Mouse (Mus musculus): Measurements from ENCODE around the gene Sept1.
"Not testable (repeated sequence)": the region's sequence is repeated elsewhere in the genome, so short reads cannot be mapped to it uniquely, and the experiment has no call there.

Gene Sept1

DNA sequence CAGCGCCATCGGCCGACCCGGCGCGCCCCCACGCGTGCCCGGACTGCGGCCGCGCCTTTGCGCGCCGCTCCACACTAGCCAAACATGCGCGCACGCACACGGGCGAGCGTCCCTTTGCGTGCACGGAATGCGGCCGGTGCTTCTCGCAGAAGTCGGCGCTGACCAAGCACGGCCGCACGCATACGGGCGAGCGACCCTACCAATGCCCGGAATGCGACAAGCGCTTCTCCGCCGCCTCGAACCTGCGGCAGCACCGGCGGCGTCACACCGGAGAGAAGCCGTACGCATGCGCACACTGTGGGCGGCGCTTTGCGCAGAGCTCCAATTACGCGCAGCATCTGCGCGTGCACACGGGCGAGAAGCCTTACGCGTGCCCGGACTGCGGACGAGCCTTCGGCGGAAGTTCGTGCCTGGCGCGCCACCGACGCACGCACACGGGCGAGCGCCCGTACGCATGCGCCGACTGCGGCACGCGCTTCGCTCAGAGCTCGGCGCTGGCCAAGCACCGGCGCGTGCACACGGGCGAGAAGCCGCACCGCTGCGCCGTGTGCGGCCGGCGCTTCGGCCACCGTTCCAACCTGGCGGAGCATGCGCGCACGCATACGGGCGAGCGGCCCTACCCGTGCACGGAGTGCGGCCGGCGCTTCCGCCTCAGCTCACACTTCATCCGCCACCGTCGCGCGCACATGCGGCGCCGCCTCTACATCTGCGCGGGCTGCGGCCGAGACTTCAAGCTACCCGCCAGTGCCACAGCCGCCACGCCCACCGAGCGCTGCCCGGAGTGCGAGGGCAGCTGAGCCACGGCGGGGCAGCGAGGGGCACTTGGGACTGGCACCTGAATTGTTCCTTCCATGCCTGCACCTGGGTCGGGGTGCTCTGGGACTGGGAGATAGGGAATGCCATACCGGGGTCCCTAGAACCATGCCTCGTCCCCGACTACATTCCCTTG, 21.2 kb upstream of the Sept1 start:
- peak; percentile 96 for DNase-seq (ENCODE audit: low read depth, low spot score)

DNA sequence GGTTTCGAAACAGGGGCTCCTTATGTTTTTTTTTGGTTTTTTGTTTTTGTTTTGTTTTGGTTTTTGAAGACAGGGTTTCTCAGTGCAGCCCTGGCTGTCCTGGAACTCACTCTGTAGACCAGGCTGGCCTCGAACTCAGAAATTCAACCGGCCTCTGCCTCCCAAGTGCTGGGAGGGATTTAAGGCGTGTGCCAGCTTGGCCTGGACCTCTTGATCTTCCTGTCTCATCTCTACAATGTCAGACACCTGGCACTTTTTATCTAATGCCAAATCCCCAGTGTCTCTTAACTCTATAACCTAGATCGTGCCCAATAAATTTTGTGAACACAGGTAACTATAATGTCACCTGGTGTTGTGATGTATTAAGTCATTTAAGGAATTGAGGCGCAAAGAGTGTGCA, 20.4 kb upstream of the Sept1 start:
- DNase-seq (ENCODE audit: low read depth, low spot score), result no peak

DNA sequence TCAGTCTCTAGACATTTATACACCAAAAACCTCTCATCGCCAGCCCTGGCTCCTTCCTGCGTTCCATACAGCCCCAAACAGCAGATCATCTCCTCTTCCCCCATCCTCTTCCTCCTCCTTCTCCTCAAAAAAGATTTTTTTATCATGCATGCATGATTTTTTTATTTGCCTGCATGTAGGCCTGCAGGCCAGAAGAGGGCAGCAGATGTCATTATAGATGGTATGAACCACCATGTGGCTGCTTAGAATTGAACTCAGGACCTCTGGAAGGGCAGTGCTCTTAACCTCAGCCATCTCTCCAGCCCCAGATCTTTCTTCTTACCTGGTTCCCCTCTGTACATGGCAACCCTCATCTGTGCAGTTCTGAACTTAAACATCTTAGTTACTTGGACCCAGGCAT, 19.5 kb upstream of the Sept1 start:
- DNase-seq (ENCODE audit: low read depth, low spot score), result no peak

DNA sequence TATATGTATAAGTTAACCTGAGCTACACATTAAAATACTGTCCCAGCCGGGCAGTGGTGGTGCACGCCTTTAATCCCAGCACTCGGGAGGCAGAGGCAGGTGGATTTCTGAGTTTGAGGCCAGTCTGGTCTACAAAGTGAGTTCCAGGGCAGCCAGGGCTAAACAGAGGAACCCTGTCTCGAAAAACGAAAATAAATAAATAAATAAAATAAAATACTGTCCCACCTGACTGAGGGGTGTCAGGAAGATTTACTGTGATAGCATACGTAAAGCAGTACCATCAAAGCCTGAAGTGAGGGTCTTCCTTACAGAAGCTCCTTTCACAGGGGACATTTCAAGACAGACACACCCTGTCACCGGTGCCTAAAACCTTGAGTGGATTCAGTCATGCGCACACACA, 17.6 kb upstream of the Sept1 start:
- not testable (repeated sequence) for DNase-seq (ENCODE audit: low read depth, low spot score)

DNA sequence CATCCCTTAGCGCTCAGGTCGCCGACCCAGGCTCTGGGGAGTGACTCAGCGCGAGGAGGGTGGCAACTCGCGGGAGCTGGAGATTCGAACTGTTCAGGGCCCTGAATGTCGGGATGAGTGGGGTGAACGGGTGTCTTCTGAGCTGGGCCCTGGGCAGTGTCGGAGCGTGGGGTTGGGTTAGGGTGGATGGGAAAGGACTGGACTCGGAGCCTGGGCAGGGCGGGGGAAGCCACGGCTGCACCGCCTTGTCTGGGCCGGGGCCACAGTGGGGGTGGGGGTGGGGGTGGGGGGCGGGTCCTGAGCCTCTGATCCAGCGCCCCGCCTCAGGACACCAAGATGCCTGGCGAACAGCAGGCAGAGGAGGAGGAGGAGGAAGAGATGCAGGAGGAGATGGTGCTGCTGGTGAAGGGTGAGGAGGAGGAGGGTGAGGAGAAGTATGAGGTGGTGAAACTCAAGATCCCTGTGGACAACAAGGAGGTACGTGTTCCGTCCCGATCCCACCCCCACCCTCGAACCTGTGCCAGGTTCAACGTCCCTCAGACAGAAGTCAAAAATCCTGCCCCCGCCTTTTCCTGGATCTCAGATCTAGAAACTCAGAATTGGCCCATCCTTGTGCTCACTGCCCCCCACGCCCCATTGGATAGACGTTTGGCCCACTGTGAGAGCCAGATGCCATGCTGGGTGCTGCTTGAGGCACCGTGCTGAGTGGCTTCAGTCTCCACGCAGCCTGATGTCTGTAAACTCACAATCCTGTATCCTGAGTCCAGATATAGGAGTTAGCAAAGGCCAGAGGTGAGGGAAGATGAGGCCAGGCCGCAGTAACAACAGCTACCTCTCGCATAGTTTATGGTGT, 12.0 kb upstream of the Sept1 start:
- DNase-seq (ENCODE audit: low read depth, low spot score), result no peak

DNA sequence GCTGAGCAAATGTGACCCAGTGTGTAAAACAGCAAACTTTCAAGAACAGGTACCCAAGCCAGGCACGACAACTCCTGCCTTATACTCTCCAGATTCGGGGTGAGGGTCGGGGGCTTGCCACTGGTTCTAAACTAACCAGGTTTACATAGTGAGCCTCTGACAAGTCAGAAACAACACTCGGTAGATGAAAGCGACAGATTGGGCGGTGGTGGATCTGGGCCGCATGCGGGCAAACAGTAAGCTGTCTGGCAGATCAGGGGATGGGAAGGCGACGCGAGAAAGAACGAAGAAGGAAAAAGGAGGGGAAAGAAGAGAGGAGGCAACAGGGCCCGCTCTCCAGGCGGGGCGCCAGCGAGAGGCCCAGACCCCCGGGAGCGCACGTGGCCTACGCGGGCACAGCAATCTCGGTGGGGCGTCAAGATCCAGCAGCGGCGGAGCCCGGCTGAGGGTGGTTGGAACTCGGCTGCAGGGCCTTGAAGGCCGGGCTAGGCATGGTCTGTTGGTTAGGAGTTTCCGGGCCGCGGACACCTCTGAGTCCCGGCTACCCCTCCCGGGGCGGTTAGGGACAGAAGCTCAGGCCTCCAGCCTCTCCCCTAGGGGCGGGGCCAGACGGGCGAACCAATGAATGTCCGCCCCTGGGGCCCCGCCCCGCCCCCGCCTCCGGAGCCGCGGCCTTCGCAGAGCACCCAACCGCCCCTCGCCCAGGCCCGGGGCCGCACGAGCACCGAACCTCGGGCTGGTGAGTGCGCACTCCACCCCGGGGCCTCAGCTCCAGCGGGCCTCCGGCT, 11.1 kb upstream of the Sept1 start, which contains the start of gene Zfp771:
Gene Zfp771, plus strand, starts transcription at position 405 of the 788 bp plus-strand sequence.
- peak; percentile 85 for DNase-seq (ENCODE audit: low read depth, low spot score)

DNA sequence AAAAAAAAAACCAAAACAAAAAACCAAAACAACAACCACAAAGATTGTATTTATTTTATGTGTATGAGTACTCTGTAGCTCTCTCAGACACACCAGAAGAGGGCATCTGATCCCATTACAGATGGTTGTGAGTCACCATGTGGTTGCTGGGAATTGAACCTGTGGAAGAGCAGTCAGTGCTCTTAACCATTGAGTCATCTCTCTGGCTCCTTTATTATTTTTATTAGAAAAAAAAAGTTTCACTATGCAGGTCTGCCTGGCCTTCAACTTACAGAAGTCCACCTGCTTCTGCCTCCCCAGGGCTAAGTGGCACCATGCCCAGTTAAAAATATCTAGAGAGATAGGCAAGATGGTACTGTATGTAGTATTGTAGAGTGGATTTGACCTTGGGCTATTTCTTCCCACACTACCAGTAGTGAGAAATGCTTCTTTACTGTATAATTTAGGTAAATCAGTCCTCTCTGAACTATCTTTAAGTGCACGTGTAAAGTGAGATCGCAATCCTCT, 10.5 kb upstream of the Sept1 start:
- DNase-seq (ENCODE audit: low read depth, low spot score), result no peak

DNA sequence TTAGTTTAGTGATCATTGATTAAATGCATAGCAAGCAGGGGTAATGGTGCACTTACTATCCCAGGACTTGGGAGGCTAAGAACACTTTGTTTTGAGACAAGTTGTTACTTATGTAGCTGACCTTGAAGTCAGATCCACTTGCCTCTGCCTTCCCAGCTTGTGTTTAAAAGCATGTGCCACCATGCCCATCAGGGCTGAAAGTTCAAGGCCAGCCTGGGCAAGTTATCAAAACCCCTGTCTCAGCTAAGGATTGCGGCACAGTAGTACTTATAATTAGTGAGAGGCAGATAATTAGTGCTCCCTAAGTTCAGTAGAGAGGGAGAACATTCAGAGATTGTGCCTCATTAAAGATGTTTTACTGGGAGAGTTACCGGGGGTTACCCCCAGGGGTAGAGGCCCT, 1.8 kb upstream of the Sept1 start:
- DNase-seq (ENCODE audit: low read depth, low spot score), result no peak

DNA sequence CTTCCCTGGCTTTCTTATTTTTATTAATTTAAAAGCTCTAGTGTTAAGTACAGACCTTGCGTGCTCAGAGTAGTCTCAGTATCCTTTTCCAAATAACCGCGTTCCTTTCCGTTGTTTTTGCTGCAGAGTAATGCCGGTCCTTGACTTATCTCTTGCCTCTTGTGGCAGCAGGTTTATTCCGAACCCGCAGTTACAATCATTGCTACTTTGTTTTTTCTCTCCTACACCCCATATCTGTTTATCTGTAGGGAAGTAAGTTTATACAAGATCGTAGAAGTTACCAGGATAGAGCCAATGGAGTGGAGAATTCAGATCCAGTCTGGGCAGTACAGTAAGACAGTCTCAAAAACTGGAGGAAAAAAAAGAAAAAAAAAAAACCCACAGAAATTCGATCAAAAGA, 835 bp upstream of the Sept1 start:
- no peak for DNase-seq (ENCODE audit: low read depth, low spot score)

DNA sequence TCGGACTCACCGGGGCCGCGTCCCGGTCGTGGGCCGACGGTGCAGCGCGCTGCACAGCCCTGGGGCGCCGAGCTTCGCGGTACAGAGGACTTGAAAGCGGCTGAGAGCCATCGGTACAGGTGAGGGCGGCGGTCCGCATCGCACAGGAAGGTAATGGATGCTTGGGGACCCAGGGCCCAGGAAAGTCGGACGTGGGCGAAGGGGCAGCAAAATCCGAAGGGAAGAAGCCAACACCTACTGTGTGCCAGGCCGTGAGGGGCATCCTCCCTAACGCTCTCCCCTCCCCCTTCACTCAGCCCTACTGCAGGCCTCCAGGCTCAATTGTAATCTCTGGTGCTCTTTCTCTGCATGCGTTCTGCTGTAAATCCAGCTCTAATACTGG, 429 bp upstream of the Sept1 start:
- no peak for DNase-seq (ENCODE audit: low read depth, low spot score)

DNA sequence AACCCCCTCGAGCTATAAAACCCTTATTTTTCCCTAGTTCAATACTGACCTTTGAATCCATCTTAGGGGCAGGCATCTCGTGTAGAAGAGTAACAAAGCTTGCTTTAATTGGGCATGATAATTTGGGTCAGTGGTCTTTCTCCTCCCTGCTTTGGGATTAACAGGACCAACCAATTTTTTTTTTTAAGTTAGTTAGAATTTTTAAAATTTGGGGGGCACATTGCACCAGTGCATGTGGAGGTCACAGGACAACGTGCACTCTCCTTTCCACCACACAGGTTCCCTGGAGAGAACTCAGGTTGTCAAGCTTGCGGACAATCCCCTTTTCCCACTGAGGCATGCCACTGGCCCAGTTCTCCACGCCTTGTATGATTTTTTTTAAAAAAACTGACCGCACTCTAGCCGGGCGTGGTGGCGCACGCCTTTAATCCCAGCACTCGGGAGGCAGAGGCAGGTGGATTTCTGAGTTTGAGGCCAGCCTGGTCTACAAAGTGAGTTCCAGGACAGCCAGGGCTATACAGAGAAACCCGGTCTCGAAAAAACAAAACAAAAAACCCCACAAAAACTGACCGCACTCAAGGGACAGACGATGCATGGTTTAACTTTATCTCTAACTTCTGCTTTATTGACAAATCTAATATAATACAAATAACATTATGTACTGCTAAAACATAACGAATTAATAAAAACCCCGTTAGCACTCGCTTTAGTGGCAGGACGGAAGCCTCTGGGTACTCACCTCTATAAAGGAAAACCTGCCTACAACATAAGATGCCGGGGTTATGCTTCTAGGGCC, 906 bp downstream of the Sept1 start:
- no peak for DNase-seq (ENCODE audit: low read depth, low spot score)

DNA sequence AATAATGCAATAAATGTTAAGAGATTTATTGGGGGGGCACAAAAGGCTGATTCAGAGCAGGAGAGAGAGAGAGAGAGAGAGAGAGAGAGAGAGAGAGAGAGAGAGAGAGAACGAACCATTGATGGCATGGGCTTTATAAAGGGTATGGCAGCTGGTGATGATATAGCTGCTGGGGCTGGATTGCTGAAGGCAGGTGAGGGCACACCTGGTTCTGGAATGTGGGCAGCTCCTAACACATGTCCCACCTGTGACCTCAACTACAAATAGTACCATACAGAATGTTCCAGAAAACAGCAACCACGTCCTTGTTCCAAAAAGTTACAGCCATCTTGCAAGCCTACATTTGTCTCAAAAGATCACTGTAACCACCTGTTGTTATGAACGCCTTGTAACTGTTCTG, 1.6 kb downstream of the Sept1 start:
- DNase-seq (ENCODE audit: low read depth, low spot score), result no peak

DNA sequence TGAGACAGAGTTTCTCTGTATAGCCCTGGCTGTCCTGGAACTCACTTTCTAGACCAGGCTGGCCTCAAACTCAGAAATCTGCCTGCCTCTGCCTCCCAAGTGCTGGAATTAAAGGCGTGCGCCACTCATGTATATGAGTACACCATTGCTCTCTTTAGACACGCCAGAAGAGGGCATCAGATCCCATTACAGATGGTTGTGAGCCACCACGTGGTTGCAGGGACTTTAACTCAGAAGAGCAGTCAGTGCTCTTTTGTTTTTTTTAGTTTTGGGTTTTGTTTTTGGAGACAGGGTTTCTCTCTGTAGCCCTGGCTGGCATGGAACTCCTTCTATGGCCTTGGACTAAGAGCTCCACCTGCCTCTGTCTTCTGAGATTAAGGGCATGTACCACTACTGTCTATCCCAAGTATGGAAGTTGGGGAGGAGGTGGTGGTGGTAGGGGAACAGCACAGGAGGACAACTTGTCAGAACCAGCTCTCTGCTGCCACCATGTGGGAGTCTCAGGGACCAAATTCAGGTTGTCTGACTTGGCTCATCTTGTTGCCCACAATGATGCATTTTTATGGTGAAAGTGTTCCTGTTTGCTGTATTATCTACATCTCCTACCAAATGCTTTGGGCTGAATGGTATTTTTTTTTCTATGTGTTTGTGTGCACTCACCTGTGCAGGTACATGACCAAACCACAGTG, 4.2 kb downstream of the Sept1 start:
- peak; percentile 64 for DNase-seq (ENCODE audit: low read depth, low spot score)

DNA sequence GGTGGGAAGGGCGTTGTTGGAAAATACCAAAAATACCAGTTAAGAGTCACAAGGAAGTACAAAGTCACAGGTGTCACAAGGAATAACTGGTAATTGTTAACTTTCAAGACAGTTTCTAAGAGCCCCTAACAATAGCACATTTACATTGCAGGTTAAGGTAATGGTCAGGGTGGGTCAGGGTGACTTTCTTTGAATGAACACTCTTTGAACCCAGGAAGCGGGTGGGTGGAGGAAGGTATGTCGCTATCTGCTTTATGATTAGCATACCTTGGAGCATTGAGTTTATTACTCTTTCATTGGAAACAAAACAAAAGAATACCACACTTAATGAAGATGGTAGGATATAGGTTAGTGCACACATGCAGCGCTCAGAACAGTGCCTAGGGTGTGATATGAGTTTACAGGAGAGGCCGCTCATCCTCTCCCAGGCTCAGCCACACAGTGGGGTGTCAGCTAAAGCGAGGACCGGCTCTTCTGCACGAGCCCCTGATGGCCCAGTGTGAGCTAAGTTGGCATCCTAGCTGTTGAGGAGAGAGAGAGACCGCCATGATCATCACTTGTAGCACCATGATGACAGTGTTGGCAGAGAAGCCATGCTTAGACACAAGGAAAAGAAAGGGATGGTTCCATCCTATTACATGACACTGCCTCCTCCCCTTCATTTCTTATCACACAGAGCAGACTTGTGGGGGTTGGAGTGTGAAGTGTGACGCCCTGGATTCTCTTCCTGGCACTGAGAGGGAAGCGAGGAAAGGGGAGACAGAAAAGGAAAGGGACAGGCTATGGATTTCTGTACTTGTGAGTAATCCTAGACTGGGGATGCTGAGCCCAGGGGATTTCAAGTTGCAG, 7.6 kb downstream of the Sept1 start:
- peak; percentile 33 for DNase-seq (ENCODE audit: low read depth, low spot score)

DNA sequence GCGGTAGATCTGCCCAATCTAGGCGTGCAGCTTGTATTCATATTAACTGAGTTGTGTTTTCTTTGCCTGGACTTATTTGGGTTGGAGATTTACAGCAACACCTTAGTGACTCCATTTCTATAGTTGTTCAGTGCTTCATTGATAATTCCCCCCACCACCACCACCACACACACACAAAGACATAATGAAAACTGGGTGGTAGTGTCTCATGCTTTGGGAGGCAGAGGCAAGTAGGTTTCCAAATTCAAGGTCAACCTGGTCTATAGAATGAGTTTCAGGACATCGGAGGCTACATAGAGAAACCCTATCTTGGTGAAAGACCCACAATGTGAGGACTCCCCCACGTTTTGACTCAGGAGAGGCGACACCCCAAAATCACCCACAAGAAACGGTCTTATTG, 8.3 kb downstream of the Sept1 start:
- no peak for DNase-seq (ENCODE audit: low read depth, low spot score)

DNA sequence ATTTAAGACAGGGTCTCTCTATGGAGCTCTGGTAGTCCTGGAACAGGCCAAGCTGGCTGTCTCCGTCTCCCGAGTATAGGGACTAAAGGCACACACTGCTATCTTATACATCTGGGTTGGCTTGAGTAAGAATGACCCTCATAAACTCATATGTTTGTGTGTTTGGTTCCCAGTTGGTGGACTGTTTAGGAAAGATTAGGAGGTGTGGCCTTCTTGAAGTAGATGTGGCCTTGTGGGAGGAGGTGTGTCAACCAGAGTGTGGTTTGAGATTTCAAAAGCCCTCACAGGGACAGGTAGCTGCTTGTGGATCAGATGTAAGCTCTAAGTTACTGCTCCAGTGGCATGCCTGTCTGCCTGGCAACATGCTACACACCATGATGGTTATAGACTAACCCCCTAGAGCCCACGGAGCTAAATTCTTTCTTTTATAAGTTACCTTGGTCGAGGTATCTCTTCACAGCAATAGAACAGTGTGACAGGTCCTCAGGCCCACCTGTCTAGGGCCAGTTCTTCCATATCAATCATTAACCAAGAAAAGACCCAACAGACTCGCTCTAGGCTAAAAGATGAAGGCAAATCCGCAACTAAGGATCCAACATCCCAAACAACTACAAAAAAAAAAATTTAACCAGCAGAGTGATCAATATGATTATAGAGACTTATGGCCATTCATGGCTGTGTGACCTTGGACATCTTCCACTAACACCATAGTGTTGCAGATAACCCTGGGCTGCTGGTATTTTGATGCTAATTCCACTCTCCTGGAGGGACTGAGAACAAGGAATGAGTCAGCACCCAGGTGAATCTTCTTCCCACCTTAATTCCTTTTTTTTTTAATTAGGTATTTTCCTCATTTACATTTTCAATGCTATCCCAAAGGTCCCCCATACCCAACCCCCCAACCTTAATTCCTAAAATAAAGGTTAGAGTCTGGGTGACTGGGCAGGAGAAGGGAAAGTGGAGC, 9.1 kb downstream of the Sept1 start:
- DNase-seq (ENCODE audit: low read depth, low spot score), result no peak

DNA sequence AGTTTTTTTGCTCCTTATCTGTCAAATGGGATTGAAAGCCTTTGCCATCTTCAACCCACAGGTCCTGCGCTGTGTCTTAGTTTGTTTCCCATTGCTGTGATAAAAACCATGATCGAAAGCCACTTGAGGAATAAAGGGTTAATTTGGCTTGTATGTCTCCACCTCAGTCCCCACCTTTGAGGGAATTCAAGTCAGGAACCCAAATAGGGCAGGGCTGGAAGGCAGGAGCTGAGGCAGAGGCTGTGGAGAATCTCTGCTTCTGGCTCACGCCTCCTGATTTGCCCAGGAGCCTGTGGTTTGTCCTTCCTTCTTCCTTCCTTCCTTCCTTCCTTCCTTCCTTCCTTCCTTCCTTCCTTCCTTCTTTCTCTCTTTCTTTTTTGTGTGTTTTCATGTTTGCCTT, 9.8 kb downstream of the Sept1 start:
- no peak for DNase-seq (ENCODE audit: low read depth, low spot score)

DNA sequence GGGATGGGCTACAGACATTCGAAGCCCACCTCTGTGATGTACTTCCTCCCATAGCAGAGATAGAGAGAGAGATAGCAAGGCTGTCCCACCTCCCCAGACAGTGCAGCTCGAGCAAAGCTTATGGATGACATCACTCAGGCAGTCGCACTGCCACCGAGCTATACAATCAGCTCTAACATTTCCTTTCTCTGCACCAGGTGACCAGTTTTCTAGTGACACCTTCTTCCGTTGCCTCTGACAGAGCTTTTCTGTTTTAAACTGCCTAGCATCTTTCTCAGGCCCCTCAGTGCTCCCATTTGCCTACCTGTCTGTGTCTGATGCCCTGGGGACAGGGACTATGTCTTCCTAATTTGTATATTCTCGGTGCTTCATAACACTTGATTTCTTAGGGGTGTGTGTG, 12.5 kb downstream of the Sept1 start:
- DNase-seq (ENCODE audit: low read depth, low spot score), result no peak

Measured in telencephalon, adult 2 months (tissue).